18 mouse cellular contexts compared by ENCODE assay signal in genomic region chr1:171565888-171566287, GRCm38 (mm10). TPM values are rescaled to one million over a fixed set of nuclear protein-coding genes. Genes with fewer than 3 reads are reported as not detected.
"Had no signal": no experiment of that assay in that cellular context is flagged by ENCODE, and none has a peak within 500 bp of the region (broad histone marks: within the 10 kb centered on the region; RNA-seq: fewer than 3 reads in every experiment).

No protein-coding gene starts in this region.

- H3K9me3 ChIP-seq: limb, embryonic 13.5 days; liver, embryonic 15.5 days; lung, embryonic 15.5 days; midbrain, embryonic 12.5 days; stomach, embryonic 15.5 days had no signal

- H3K27ac ChIP-seq: layer of hippocampus, adult 2 months; limb, embryonic 13.5 days; liver, embryonic 15.5 days; lung, embryonic 15.5 days; macrophage; midbrain, embryonic 12.5 days; stomach, embryonic 15.5 days had no signal

- H3K4me3 ChIP-seq: layer of hippocampus, adult 2 months; limb, embryonic 13.5 days; liver, embryonic 15.5 days; lung, embryonic 15.5 days; midbrain, embryonic 12.5 days; stomach, embryonic 15.5 days had no signal

- H3K27me3 ChIP-seq: limb, embryonic 13.5 days; liver, embryonic 15.5 days; lung, embryonic 15.5 days; midbrain, embryonic 12.5 days; stomach, embryonic 15.5 days had no signal

- H3K4me2 ChIP-seq: limb, embryonic 13.5 days; liver, embryonic 15.5 days; lung, embryonic 15.5 days; midbrain, embryonic 12.5 days; stomach, embryonic 15.5 days had no signal

- H3K4me1 ChIP-seq: limb, embryonic 13.5 days; lung, embryonic 15.5 days; midbrain, embryonic 12.5 days; stomach, embryonic 15.5 days had no signal

- DNase-seq: kidney, adult 8-10 months; kidney, postnatal 36 days; left cerebral cortex, postnatal 4 days; lung, postnatal 14 days; right cerebral cortex, postnatal 14 days; thymus, adult 2 months; thymus, postnatal 25 days had no signal

- H3K36me3 ChIP-seq: limb, embryonic 13.5 days; liver, embryonic 15.5 days; lung, embryonic 15.5 days; midbrain, embryonic 12.5 days; stomach, embryonic 15.5 days had no signal

- H3K9ac ChIP-seq: limb, embryonic 13.5 days; liver, embryonic 15.5 days; lung, embryonic 15.5 days; midbrain, embryonic 12.5 days; stomach, embryonic 15.5 days had no signal

RNA-seq across cellular contexts. Expression of gene Cd244a, which starts 6.9 kb away (rescaled TPM):
- polyA plus RNA-seq: midbrain, embryonic 12.5 days; midbrain, embryonic 16.5 days; neural tube, embryonic 14.5 days had no signal

RNA-seq across cellular contexts. Expression of gene Itln1, which starts 30.8 kb away (rescaled TPM):
- polyA plus RNA-seq: kidney, embryonic 16.5 days; limb, embryonic 13.5 days; liver, embryonic 15.5 days; lung, embryonic 15.5 days; macrophage; midbrain, embryonic 12.5 days; midbrain, embryonic 16.5 days; neural tube, embryonic 14.5 days; spleen, adult 2 months had no signal

RNA-seq across cellular contexts. Expression of gene Ly9, which starts 41.3 kb away (rescaled TPM):
- polyA plus RNA-seq: midbrain, embryonic 12.5 days; neural tube, embryonic 14.5 days had no signal
